Mouse (Mus musculus): ENCODE results near the gene 1700022I11Rik.

The 1700022I11Rik gene

GRCm38 (mm10) chr4:43001272-43001671 lies 31.9 kb downstream of the 1700022I11Rik start:
- DNase-seq (ENCODE audit: low spot score), result no peak

- peak; percentile 48 for DNase-seq (ENCODE audit: low spot score)
Observed at GRCm38 (mm10) chr4:43002756-43003439, 33.5 kb downstream of the 1700022I11Rik start.

- DNase-seq (ENCODE audit: low spot score), result no peak
Observed at GRCm38 (mm10) chr4:43004951-43005350, 35.5 kb downstream of the 1700022I11Rik start.

- DNase-seq (ENCODE audit: low spot score), result no peak
Observed at GRCm38 (mm10) chr4:43005765-43006164, 36.4 kb downstream of the 1700022I11Rik start.

- DNase-seq (ENCODE audit: low spot score), result peak; percentile 90
Observed at GRCm38 (mm10) chr4:43010161-43011038, 41.0 kb downstream of the 1700022I11Rik start, which contains the start of gene Fancg. TSS of gene Fancg (minus strand) at chr4:43010506.

- no peak for DNase-seq (ENCODE audit: low spot score)
Observed at GRCm38 (mm10) chr4:43012091-43012490, 42.7 kb downstream of the 1700022I11Rik start.

GRCm38 (mm10) chr4:43018156-43018555 lies 48.8 kb downstream of the 1700022I11Rik start:
- no peak for DNase-seq (ENCODE audit: low spot score)

GRCm38 (mm10) chr4:43019176-43019575 lies 49.8 kb downstream of the 1700022I11Rik start:
- DNase-seq (ENCODE audit: low spot score), result no peak

- DNase-seq (ENCODE audit: low spot score), result no peak
Observed at GRCm38 (mm10) chr4:43019641-43020465, 50.4 kb downstream of the 1700022I11Rik start.

- DNase-seq (ENCODE audit: low spot score), result no peak
Observed at GRCm38 (mm10) chr4:43020876-43021275, 51.5 kb downstream of the 1700022I11Rik start.

GRCm38 (mm10) chr4:43021341-43021740 lies 51.9 kb downstream of the 1700022I11Rik start:
- DNase-seq (ENCODE audit: low spot score), result no peak

GRCm38 (mm10) chr4:43024673-43025072 lies 55.3 kb downstream of the 1700022I11Rik start:
- DNase-seq (ENCODE audit: low spot score), result no peak

- DNase-seq (ENCODE audit: low spot score), result peak; percentile 95
Observed at GRCm38 (mm10) chr4:43025084-43025960, 55.9 kb downstream of the 1700022I11Rik start, which contains the start of gene Pigo. TSS of gene Pigo (minus strand) at chr4:43025819.

- no peak for DNase-seq (ENCODE audit: low spot score)
Observed at GRCm38 (mm10) chr4:43029121-43029520, 59.7 kb downstream of the 1700022I11Rik start.

GRCm38 (mm10) chr4:43029749-43030148 lies 60.3 kb downstream of the 1700022I11Rik start:
- DNase-seq (ENCODE audit: low spot score), result no peak

- DNase-seq (ENCODE audit: low spot score), result no peak
Observed at GRCm38 (mm10) chr4:43030352-43030751, 60.9 kb downstream of the 1700022I11Rik start.

GRCm38 (mm10) chr4:43030780-43031230 lies 61.4 kb downstream of the 1700022I11Rik start:
- no peak for DNase-seq (ENCODE audit: low spot score)

GRCm38 (mm10) chr4:43031237-43031995 lies 62.0 kb downstream of the 1700022I11Rik start, which contains the start of gene Stoml2:
TSS of gene Stoml2 (minus strand) at chr4:43031710.
- DNase-seq (ENCODE audit: low spot score), result peak; percentile 92

GRCm38 (mm10) chr4:43032501-43032900 lies 63.1 kb downstream of the 1700022I11Rik start:
- DNase-seq (ENCODE audit: low spot score), result no peak

All from yolk sac, embryonic 10.5 days (tissue).